Mouse (Mus musculus) midbrain, embryonic 13.5 days (tissue): ENCODE data around the gene Fmnl1. TPM values are rescaled to one million over a fixed set of nuclear protein-coding genes. Genes with fewer than 3 reads are reported as not detected.

Source experiments
- ATAC-seq: fragments of 200-750 bp; cut with Nextera tagmentation; 2 replicates; pipeline ENCODE4 v1.8.0; 2017; ENCODE audit warnings: mild to moderate bottlenecking, moderate TSS enrichment, moderate library complexity
- H3K27ac ChIP-seq: fragments of 300-500 bp; sonication (generic); 2 replicates; pipeline ENCODE4 v1.5.1; 2015; ENCODE audit warnings: inconsistent platforms, mild to moderate bottlenecking, moderate library complexity
- H3K27me3 ChIP-seq: fragments of 300-500 bp; sonication (generic); 2 replicates; pipeline ENCODE4 v1.6.1; 2015; ENCODE audit warnings: mild to moderate bottlenecking, inconsistent platforms
- H3K36me3 ChIP-seq: fragments of 300-500 bp; sonication (generic); 2 replicates; pipeline ENCODE4 v1.6.1; 2015; ENCODE audit warnings: mild to moderate bottlenecking, inconsistent platforms
- H3K4me1 ChIP-seq: fragments of 300-500 bp; sonication (generic); replicated peaks from 2 replicates; pipeline ENCODE4 v1.6.1; 2015; ENCODE audit warnings: inconsistent platforms
- H3K4me2 ChIP-seq: fragments of 300-500 bp; sonication (generic); replicated peaks from 2 replicates; pipeline ENCODE4 v1.6.1; 2015; ENCODE audit warnings: moderate library complexity, mild to moderate bottlenecking, inconsistent platforms
- H3K4me3 ChIP-seq: fragments of 300-500 bp; sonication (generic); replicated peaks from 2 replicates; pipeline ENCODE4 v1.5.1; 2015; ENCODE audit warnings: mild to moderate bottlenecking, inconsistent platforms
- H3K9ac ChIP-seq: fragments of 300-500 bp; sonication (generic); replicated peaks from 2 replicates; pipeline ENCODE4 v1.6.1; 2015; ENCODE audit warnings: mild to moderate bottlenecking, inconsistent platforms
- H3K9me3 ChIP-seq: fragments of 300-500 bp; sonication (generic); 2 replicates; pipeline ENCODE4 v1.6.1; 2016; ENCODE audit warnings: mild to moderate bottlenecking, inconsistent platforms
- WGBS: fragments of 180-500 bp; shearing (Covaris S2); methylation state at CpG from one replicate; pipeline ENCODE4 v1.1.7; 2015; 5-methylcytosine and 5-hydroxymethylcytosine counted together
- polyA plus RNA-seq: library from polyadenylated mRNA; unstranded; fragments of >200 nt; fragmentation: Nextera tagmentation; extraction: Ambion mirVana; gene quantifications from 2 replicates; pipeline ENCODE4 v1.2.1, GENCODE M21; 2015

The Fmnl1 gene
- polyA plus RNA-seq, 1 experiment from 2014 or later: 3.7 TPM

DNA sequence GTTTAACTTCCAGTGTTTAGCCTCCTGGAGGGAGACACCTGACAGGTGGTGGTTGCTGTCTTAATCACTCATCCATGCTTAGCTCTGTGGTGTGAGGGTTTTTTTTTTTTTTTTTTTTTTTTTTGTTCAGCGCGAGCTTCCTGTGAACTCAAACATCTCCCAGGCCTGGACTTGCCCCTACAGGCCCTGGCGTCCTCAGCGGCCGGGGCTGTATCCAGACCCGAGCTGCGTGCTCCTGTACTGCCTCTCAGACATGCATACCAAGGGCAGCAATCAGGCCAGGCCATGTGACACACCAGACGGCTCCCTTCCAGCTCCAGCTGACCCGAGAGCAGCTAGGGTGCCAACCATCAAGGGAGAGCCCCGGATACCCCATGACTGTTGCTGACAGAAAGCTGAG lies 66.0 kb downstream of the Fmnl1 start:
- 93% methylated on average over 10 of the region's 10 CpGs for WGBS
- no peak overlapping the region for H3K9ac ChIP-seq
- H3K4me2 ChIP-seq: no peak overlapping the region
- no peaks in the 10 kb centered on the region for H3K9me3 ChIP-seq
- ATAC-seq: no peak
- no peak overlapping the region for H3K4me3 ChIP-seq
- H3K36me3 ChIP-seq: peaks cover 57% of the 10 kb centered on the region
- H3K4me1 ChIP-seq: peaks cover 5% of the 10 kb centered on the region; the same call in 1 of the 2 replicates
- no peaks in the 10 kb centered on the region for H3K27me3 ChIP-seq
- H3K27ac ChIP-seq: no peak overlapping the region

DNA sequence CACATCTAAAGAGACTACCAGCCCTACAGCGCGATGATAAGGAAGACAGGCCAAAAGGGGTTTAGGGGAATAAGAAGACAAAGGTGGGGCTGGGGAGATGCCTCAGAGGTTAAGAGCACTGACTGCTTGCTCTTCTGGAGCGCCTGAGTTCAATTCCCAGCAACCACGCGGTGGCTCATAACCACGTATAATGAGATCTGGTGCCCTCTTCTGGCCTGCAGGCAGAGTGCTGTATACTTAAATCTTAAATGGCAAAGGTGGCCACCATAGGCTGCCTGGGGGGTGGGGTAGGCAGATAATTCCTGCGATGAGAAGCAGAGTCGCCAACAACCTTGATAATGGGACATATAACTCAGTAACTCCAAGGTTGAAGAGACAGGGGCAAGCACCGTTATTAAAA lies 66.8 kb downstream of the Fmnl1 start:
- H3K4me2 ChIP-seq: no peak overlapping the region
- no peak overlapping the region for H3K4me3 ChIP-seq
- 75% methylated on average over 9 of the region's 9 CpGs for WGBS
- H3K27me3 ChIP-seq: no peaks in the 10 kb centered on the region
- no peak overlapping the region for H3K9ac ChIP-seq
- ATAC-seq: no peak
- no peak overlapping the region for H3K27ac ChIP-seq
- H3K36me3 ChIP-seq: peaks cover 58% of the 10 kb centered on the region
- H3K9me3 ChIP-seq: no peaks in the 10 kb centered on the region
- peaks cover 8% of the 10 kb centered on the region; the same call in 1 of the 2 replicates for H3K4me1 ChIP-seq

DNA sequence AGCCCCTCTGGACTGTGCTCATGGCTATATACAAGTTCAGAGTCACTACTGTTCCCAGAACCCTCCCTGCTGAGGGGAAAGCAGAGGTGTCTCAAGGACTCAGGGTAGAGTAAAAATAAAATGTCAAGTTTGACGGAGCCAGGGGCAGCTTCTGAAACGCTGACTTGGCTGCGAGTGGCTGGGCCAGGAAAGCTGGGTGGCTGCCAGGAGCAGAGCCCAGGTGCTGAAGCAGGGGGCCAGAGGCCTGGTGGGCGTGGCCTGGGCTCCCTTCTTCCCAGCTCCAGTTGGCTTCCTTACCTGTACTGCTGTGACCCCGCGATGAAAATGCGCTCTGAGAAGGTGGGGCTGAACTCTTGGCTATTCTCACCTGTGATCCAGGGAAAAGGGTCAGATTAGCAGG lies 69.8 kb downstream of the Fmnl1 start:
- Histone ChIP-seq H3K27me3 (no peaks in the 10 kb centered on the region), H3K9me3 (no peaks in the 10 kb centered on the region), H3K27ac (no peak overlapping the region), H3K4me3 (no peak overlapping the region), H3K9ac (no peak overlapping the region), H3K4me2 (no peak overlapping the region), H3K4me1 (peaks cover 18% of the 10 kb centered on the region), H3K36me3 (peaks cover 54% of the 10 kb centered on the region)
- WGBS: 57% methylated on average over 7 of the region's 7 CpGs
- no peak for ATAC-seq

DNA sequence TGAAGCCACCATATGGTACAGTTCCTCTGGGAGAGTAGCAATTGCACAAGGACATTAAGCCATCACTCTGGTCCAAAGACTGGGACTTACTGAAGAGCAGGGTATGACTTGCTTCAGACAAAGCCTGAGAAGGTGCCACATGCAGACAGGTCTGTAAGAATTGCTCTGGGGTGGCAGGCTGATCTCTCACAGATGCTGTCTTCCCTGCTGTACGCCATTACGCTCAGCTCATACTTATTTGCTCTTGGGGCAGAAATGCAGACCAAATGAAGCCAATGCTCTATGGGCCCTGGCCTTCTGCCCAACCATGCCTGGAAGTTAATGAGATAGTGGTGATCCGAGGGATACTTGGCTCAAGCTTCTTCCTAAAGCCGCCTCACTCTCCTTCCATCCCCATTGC lies 73.9 kb downstream of the Fmnl1 start:
- Histone ChIP-seq H3K4me3 (no peak overlapping the region), H3K4me2 (no peak overlapping the region), H3K9ac (no peak overlapping the region), H3K27ac (no peak overlapping the region), H3K36me3 (peaks cover 14% of the 10 kb centered on the region), H3K27me3 (no peaks in the 10 kb centered on the region), H3K9me3 (no peaks in the 10 kb centered on the region), H3K4me1 (peaks cover 55% of the 10 kb centered on the region)
- no peak for ATAC-seq
- 84% methylated on average over 4 of the region's 4 CpGs for whole genome bisulfite sequencing

DNA sequence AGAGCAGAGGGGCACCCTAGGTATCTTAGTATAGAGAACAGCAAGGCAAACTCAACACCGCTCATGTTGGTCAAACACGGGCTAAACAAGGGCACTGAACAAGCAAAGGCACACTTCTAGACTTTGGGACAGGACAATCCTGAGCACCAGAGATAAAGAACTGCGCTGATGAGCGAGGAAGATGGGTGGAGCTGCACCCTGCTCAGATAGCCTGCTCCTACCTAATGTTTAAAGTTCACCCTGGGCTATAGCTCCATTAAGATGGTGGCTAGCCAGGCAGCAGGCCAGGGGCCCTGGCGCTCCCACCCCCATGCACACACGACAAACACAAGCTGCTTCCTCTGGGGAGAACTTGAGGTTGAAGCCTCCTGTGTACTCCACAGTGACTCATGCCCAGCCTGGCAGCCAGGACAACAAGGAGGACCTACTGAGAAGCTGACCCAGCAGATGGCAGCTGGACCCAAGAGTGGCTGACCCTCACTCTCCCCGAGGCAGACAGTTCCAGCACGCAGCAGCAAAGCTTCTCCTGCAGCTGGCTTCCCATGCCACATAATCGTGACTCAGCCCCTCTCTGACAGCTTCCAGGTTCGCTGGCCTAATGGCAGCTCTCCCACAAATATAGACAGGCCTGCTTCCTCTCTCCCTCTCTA lies 75.3 kb downstream of the Fmnl1 start:
- Histone ChIP-seq H3K9me3 (no peaks in the 10 kb centered on the region), H3K36me3 (peaks cover 5% of the 10 kb centered on the region; the same call in 1 of the 2 replicates), H3K4me2 (no peak overlapping the region), H3K4me3 (no peak overlapping the region), H3K27ac (peak overlapping the region; percentile 26; the same call in 1 of the 2 replicates), H3K4me1 (peaks cover 55% of the 10 kb centered on the region), H3K9ac (no peak overlapping the region), H3K27me3 (no peaks in the 10 kb centered on the region)
- no peak for ATAC-seq
- WGBS: 82% methylated on average over 10 of the region's 10 CpGs

DNA sequence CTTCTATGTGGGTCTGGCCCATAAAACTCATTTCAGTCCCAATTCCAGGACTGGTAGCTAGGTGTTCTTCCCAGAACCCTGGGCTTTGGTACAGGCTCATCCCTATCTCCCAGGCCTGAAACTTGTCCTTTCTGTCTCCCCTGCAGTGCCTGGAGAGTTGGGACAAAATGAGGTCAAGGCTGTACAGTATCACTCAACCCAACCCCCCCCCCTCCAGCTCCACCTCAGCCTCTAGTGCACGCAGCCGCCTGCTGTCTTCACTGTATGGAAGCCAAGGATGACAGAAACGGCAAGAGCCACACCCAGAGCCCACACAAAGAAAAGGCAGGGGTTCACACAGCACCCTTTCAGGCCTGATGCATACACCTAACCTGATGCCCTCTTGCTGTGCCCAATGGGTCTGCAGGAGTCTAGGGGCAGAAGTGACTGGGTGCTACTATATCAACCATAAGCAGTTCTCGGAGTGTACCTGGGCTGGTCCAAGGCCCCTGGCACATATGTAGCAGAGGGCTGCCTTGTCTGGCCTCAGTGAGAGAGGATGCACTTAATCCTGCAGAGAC lies 75.9 kb downstream of the Fmnl1 start:
- Histone ChIP-seq H3K9me3 (no peaks in the 10 kb centered on the region), H3K9ac (no peak overlapping the region), H3K4me1 (peaks cover 51% of the 10 kb centered on the region), H3K27me3 (no peaks in the 10 kb centered on the region), H3K4me3 (no peak overlapping the region), H3K27ac (peak overlapping the region; percentile 26; the same call in 1 of the 2 replicates), H3K4me2 (no peak overlapping the region), H3K36me3 (0 out of 2 replicates have a peak, but pooled peaks cover 2% of the 10 kb centered on the region)
- WGBS: 76% methylated on average over 4 of the region's 4 CpGs
- no peak for ATAC-seq

DNA sequence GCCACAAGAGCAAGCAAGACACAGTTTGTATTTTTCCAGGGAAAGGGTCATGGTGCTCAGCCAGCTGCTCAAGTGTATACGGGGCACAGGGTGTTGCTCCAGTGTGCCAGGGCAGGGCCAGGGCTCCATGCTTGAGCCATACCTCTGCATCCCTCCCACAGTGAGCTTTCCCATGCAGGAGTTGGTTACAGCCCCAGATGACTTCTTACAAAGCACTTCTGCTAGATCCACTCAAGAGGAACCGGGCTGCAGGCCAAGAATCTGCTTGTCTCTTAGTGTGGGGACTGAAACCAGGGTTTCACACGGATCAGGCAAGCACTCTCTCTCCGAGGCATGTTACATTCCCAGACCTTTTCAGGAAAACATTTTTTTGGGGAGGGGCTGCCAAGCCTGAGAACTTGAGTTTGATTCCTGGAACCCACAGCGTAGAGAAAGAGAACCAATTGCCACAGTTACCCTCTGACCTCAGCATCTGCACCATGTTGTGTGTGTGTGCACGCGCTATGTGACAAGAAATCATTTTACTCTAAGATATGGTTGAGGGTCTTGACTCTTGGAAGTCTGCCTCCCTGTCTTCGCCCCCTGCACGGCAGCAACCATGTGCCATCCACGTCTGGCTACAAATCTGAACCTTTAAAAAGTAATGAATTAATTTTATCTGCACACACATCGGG lies 76.7 kb downstream of the Fmnl1 start:
- H3K4me2 ChIP-seq: no peak overlapping the region
- ATAC-seq: peak; percentile 67; the same call in 1 of the 2 replicates
- H3K27ac ChIP-seq: peak overlapping the region; percentile 67
- no peak overlapping the region for H3K4me3 ChIP-seq
- H3K27me3 ChIP-seq: no peaks in the 10 kb centered on the region
- H3K9ac ChIP-seq: no peak overlapping the region; the same call in 1 of the 2 replicates
- H3K4me1 ChIP-seq: peaks cover 47% of the 10 kb centered on the region
- WGBS: 74% methylated on average over 11 of the region's 11 CpGs
- no peaks in the 10 kb centered on the region for H3K36me3 ChIP-seq
- H3K9me3 ChIP-seq: no peaks in the 10 kb centered on the region

Other genes with a start within 250 kb of the Fmnl1 start
- 4.3 and 4.9 TPM in 2 replicates for gene Kif18b, start 246.0 kb upstream of the Fmnl1 start, polyA plus RNA-seq
- 5.7 and 8.2 TPM in 2 replicates for gene C1ql1, start 224.4 kb upstream of the Fmnl1 start, polyA plus RNA-seq
- 45.2 and 49.9 TPM in 2 replicates for gene Nmt1, start 142.9 kb upstream of the Fmnl1 start, polyA plus RNA-seq
- gene Dcakd, start 142.8 kb upstream of the Fmnl1 start, polyA plus RNA-seq: 177 and 178 TPM in 2 replicates
- 0.99 and 1.1 TPM in 2 replicates for gene Plcd3, start 69.4 kb upstream of the Fmnl1 start, polyA plus RNA-seq
- gene Acbd4, start 69.4 kb upstream of the Fmnl1 start, polyA plus RNA-seq: 6.5 and 7.8 TPM in 2 replicates
- gene Hexim1, start 54.9 kb upstream of the Fmnl1 start, polyA plus RNA-seq: 3.5 and 3.9 TPM in 2 replicates
- 18.8 and 20.0 TPM in 2 replicates for gene Hexim2, start 38.7 kb upstream of the Fmnl1 start, polyA plus RNA-seq
- gene 1700023F06Rik, start 37.5 kb downstream of the Fmnl1 start, polyA plus RNA-seq: 0.70 and 0.71 TPM in 2 replicates
- 0.43 and 0.48 TPM in 2 replicates for gene Spata32, start 47.3 kb downstream of the Fmnl1 start, polyA plus RNA-seq
- gene Map3k14, start 96.4 kb downstream of the Fmnl1 start, polyA plus RNA-seq: 3.6 and 5.0 TPM in 2 replicates
- 1.7 and 2.6 TPM in 2 replicates for gene Arhgap27, start 192.6 kb downstream of the Fmnl1 start, polyA plus RNA-seq
- 9.1 and 9.4 TPM in 2 replicates for gene Plekhm1, start 241.6 kb downstream of the Fmnl1 start, polyA plus RNA-seq